Mouse (Mus musculus): ENCODE measurements at regions not wholly inside any gene's neighbourhood (a gene's known extent, or its start where the extent isn't known, plus 50 kb on each side); places are given as distances from the start of the nearest gene placed in this dataset.

DNA sequence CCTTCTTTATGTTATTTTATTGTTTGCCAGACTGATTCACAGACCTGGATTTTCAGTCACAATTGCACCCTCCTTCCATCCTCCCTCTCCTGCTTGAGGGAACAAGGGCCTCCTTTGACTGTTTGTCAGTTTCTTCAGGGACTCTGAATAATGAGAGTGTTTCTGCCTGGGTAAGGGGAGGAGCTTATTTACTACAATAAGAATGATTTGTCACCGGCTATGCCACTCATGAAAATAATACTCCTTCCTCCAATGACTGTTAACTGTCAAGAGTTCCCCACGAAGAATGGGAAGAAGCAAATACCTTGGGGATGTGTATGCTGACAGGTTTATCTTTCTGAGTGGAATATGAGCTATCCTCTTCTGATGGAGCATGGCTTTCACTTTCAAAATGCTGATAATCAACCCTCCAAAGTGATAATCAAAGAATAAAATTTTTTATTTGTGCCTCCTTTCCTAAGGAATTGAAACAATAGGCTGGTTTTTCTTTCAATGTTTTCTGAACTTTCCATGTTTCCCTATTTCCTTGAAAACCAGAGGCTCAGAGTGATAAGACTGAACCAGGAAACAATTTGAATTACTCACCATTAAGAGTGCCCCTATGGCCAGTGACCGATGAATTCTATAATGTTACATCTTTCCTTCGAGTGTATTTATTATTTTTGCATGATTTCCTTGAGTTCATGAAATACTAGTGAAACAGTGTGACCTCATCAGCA, 269.3 kb upstream of the Klf6 start:
- no peak for ATAC-seq (ENCODE audit: low FRiP score, low read depth)

DNA sequence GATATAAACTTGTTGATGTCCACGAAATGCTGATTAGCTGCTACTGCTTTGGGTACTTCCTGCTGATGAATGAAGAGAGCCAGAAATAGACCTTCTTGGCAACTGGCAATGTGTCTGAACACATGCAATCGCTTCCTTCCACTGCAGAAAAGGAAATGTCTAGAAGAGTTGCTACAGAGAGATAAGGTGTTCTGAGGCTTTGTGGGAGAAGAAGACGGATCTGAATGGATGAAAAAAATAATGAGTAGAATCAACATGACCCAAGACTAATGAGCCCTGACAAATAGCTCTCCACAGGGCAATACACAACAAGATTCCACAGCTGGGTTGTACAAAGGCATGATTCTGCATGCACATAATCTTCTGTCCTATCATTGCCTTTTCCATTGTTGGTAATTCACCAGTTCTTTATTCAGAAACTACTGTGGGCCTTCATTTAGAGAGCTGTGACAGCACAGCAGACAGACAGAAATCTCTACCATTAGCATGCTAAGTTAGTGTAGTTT, 268.7 kb upstream of the Klf6 start:
- no peak for TF ChIP-seq POLR2A (IDR thresholded peaks at IDR 0.05; ENCODE audit: borderline replicate concordance, extremely low read depth, insufficient read depth, insufficient read length)
- no peaks in the 10 kb centered on the region for H3K4me1 ChIP-seq (ENCODE audit: control insufficient read depth, insufficient read depth, low read length)
- peak; percentile 10 for DNase-seq (ENCODE audit: low spot score)
- no peak overlapping the region for H3K4me2 ChIP-seq (replicated peaks; ENCODE audit: low read depth, low read length, severe bottlenecking)
- no peak overlapping the region for H3K9ac ChIP-seq (ENCODE audit: low read depth, low read length, severe bottlenecking)
- ATAC-seq (ENCODE audit: low FRiP score, low read depth) = no peak
- H3K27ac ChIP-seq (replicated peaks; ENCODE audit: low read depth, low read length) = no peak overlapping the region
- no peaks in the 10 kb centered on the region for H3K27me3 ChIP-seq (ENCODE audit: control insufficient read depth, insufficient read depth, low read length)
- no peaks in the 10 kb centered on the region for H3K36me3 ChIP-seq (ENCODE audit: control insufficient read depth, insufficient read depth, low read length)
- no peaks in the 10 kb centered on the region for H3K9me3 ChIP-seq (ENCODE audit: control insufficient read depth, low read length)
- 73% methylated on average over 3 of the region's 3 CpGs for WGBS
- no peak overlapping the region for H3K4me3 ChIP-seq (replicated peaks; ENCODE audit: low read length)

More for the DNA sequence above, 269.3 kb upstream of the Klf6 start:
- no peak overlapping the region for H3K4me2 ChIP-seq (replicated peaks; ENCODE audit: low read depth, low read length, severe bottlenecking)
- H3K4me3 ChIP-seq (replicated peaks; ENCODE audit: low read length) = no peak overlapping the region
- DNase-seq (ENCODE audit: low spot score) = no peak
- no peak for TF ChIP-seq POLR2A (IDR thresholded peaks at IDR 0.05; ENCODE audit: borderline replicate concordance, extremely low read depth, insufficient read depth, insufficient read length)
- H3K27me3 ChIP-seq (ENCODE audit: control insufficient read depth, insufficient read depth, low read length) = no peaks in the 10 kb centered on the region
- no peaks in the 10 kb centered on the region for H3K36me3 ChIP-seq (ENCODE audit: control insufficient read depth, insufficient read depth, low read length)
- 70% methylated on average over 4 of the region's 4 CpGs for WGBS
- H3K9me3 ChIP-seq (ENCODE audit: control insufficient read depth, low read length) = no peaks in the 10 kb centered on the region
- no peak overlapping the region for H3K9ac ChIP-seq (ENCODE audit: low read depth, low read length, severe bottlenecking)
- H3K4me1 ChIP-seq (ENCODE audit: control insufficient read depth, insufficient read depth, low read length) = no peaks in the 10 kb centered on the region
- H3K27ac ChIP-seq (replicated peaks; ENCODE audit: low read depth, low read length) = no peak overlapping the region

DNA sequence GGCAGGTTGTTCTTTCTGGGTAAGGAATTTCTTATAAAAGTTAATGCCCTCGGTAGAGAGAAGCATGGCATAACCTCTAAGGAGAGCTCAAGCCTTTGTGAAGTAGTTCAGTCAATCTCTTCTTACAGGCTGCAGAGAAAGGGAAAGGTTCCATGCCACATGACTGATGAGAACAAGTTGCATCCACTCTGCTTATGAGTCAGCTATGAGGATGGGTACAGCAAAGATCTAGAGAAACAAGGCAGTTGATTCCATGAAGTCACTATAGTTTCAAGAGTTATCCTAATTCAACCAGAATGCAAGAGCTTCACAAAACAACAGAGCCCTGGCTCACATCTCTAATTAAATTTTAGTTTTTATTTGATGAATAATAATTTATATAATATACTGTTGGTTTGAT, 259.6 kb upstream of the Klf6 start:
- WGBS = 34% methylated on average over 1 of the region's 1 CpGs
- TF ChIP-seq POLR2A (IDR thresholded peaks at IDR 0.05; ENCODE audit: borderline replicate concordance, extremely low read depth, insufficient read depth, insufficient read length) = no peak
- Histone ChIP-seq H3K4me2 (replicated peaks; ENCODE audit: low read depth, low read length, severe bottlenecking) (no peak overlapping the region), H3K9ac (ENCODE audit: low read depth, low read length, severe bottlenecking) (no peak overlapping the region), H3K27me3 (ENCODE audit: control insufficient read depth, insufficient read depth, low read length) (no peaks in the 10 kb centered on the region), H3K27ac (replicated peaks; ENCODE audit: low read depth, low read length) (no peak overlapping the region), H3K4me3 (replicated peaks; ENCODE audit: low read length) (no peak overlapping the region), H3K36me3 (ENCODE audit: control insufficient read depth, insufficient read depth, low read length) (no peaks in the 10 kb centered on the region), H3K4me1 (ENCODE audit: control insufficient read depth, insufficient read depth, low read length) (no peaks in the 10 kb centered on the region), H3K9me3 (ENCODE audit: control insufficient read depth, low read length) (no peaks in the 10 kb centered on the region)
- DNase-seq (ENCODE audit: low spot score) (no peak), ATAC-seq (ENCODE audit: low FRiP score, low read depth) (no peak)

DNA sequence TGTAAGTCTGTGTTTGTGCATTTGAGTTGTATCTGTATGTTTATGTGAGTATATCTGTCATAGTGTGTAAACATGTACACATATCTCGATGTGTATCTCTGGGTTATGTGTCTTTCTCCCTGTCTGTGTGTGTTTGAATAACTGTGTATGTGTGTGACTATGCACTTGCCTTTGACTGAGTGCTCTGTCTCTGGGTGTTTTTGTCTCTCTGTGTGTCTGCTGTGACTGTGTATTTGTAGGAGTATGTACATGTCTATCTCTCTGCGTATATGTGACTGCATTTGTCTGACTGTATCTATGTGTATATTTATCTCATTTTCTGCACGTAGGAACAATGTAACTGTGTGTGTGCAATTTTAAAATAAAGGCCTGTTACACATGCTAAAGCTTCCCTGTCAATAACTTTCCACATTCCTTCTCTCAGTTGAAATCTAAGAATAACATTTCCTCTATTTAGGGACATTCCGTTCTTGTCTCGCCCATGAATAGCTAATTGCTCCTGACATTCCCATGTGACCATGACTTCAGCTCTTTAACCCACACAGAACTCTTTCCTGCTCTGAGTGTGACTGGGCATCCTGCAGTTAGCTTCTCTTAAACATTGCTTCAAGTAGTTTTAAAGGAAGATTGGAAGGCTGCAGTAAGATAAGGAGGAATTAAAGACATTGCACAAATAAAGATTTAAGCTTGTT, 257.2 kb upstream of the Klf6 start:
- peak; percentile 30 for DNase-seq (ENCODE audit: low spot score)
- no peak for TF ChIP-seq POLR2A (IDR thresholded peaks at IDR 0.05; ENCODE audit: borderline replicate concordance, extremely low read depth, insufficient read depth, insufficient read length)

DNA sequence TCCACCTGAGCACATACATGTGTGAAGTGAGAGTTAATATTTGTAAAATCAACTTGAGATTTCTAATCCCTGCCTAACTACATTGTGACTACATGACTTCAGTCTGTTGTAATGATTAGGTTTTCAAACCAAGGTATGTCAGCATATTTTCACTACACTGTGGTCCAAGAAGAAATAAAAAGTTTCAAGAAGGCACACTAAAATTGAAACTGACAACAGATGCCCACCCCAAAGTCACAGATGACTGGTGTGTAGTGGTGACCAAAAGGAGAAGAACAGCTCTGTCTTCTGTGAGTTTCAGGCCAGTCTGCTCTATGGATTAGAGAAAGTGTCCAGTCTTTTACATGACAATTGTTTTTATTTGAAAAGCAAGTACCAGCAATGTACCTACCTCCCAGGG, 255.9 kb upstream of the Klf6 start:
- Histone ChIP-seq H3K9me3 (ENCODE audit: control insufficient read depth, low read length) (no peaks in the 10 kb centered on the region), H3K27me3 (ENCODE audit: control insufficient read depth, insufficient read depth, low read length) (no peaks in the 10 kb centered on the region), H3K27ac (replicated peaks; ENCODE audit: low read depth, low read length) (no peak overlapping the region), H3K4me3 (replicated peaks; ENCODE audit: low read length) (no peak overlapping the region), H3K4me2 (replicated peaks; ENCODE audit: low read depth, low read length, severe bottlenecking) (no peak overlapping the region), H3K9ac (ENCODE audit: low read depth, low read length, severe bottlenecking) (no peak overlapping the region), H3K4me1 (ENCODE audit: control insufficient read depth, insufficient read depth, low read length) (no peaks in the 10 kb centered on the region), H3K36me3 (ENCODE audit: control insufficient read depth, insufficient read depth, low read length) (no peaks in the 10 kb centered on the region)
- DNase-seq (ENCODE audit: low spot score) (no peak), ATAC-seq (ENCODE audit: low FRiP score, low read depth) (no peak)
- TF ChIP-seq POLR2A (IDR thresholded peaks at IDR 0.05; ENCODE audit: borderline replicate concordance, extremely low read depth, insufficient read depth, insufficient read length) = no peak

More for the DNA sequence above, 257.2 kb upstream of the Klf6 start:
- 60% methylated on average over 5 of the region's 5 CpGs for WGBS
- Histone ChIP-seq H3K27me3 (ENCODE audit: control insufficient read depth, insufficient read depth, low read length) (no peaks in the 10 kb centered on the region), H3K4me1 (ENCODE audit: control insufficient read depth, insufficient read depth, low read length) (no peaks in the 10 kb centered on the region), H3K36me3 (ENCODE audit: control insufficient read depth, insufficient read depth, low read length) (no peaks in the 10 kb centered on the region), H3K4me3 (replicated peaks; ENCODE audit: low read length) (no peak overlapping the region), H3K9me3 (ENCODE audit: control insufficient read depth, low read length) (no peaks in the 10 kb centered on the region), H3K27ac (replicated peaks; ENCODE audit: low read depth, low read length) (no peak overlapping the region), H3K9ac (ENCODE audit: low read depth, low read length, severe bottlenecking) (no peak overlapping the region), H3K4me2 (replicated peaks; ENCODE audit: low read depth, low read length, severe bottlenecking) (no peak overlapping the region)
- 0 out of 2 replicates have a peak, but pooled peaks have one; percentile 53 for ATAC-seq (ENCODE audit: low FRiP score, low read depth)

All from limb, embryonic 14.5 days (tissue).